Mouse (Mus musculus): ENCODE results near the gene Chek2.

Gene Chek2

GRCm38 (mm10) chr5:110898169-110898568 is 58.4 kb downstream of the Chek2 start:
- no peak for DNase-seq (ENCODE audit: low spot score)

- DNase-seq (ENCODE audit: low spot score), result no peak
Observed at GRCm38 (mm10) chr5:110898785-110899184, 59.0 kb downstream of the Chek2 start.

GRCm38 (mm10) chr5:110900331-110900730 is 60.6 kb downstream of the Chek2 start:
- no peak for DNase-seq (ENCODE audit: low spot score)

- no peak for DNase-seq (ENCODE audit: low spot score)
Observed at GRCm38 (mm10) chr5:110906708-110907107, 66.9 kb downstream of the Chek2 start.

GRCm38 (mm10) chr5:110908879-110909278 is 69.1 kb downstream of the Chek2 start:
- no peak for DNase-seq (ENCODE audit: low spot score)

- DNase-seq (ENCODE audit: low spot score), result no peak
Observed at GRCm38 (mm10) chr5:110909955-110910589, 70.3 kb downstream of the Chek2 start.

GRCm38 (mm10) chr5:110914859-110915258 is 75.1 kb downstream of the Chek2 start:
- DNase-seq (ENCODE audit: low spot score), result no peak

- no peak for DNase-seq (ENCODE audit: low spot score)
Observed at GRCm38 (mm10) chr5:110916241-110916640, 76.5 kb downstream of the Chek2 start.

GRCm38 (mm10) chr5:110919541-110919940 is 79.8 kb downstream of the Chek2 start:
- no peak for DNase-seq (ENCODE audit: low spot score)

GRCm38 (mm10) chr5:110923336-110923735 is 83.6 kb downstream of the Chek2 start:
- DNase-seq (ENCODE audit: low spot score), result no peak

All from c-Kit-positive CD71-positive TER-119-positive erythroid progenitor cells, embryonic 14.5 days (primary cell).